8 mouse cellular contexts compared by ENCODE assay signal in genomic region chr12:21418083-21418482, GRCm38 (mm10). TPM values are rescaled to one million over a fixed set of nuclear protein-coding genes. Genes with fewer than 3 reads are reported as not detected.
A peak's percentile ranks its signal among the peaks of the same experiment; 100 is the strongest.
DNase-seq lines count a peak whose midpoint lies in the region; ATAC-seq and TF ChIP-seq lines count a peak whose summit lies in the region.

No protein-coding gene starts in this region.

- intact Hi-C loops in gastrocnemius, adult 2 months (cut with DNase I), result loop anchor here (5.0 kb wide), 1 partner anchor 54 kb away; no protein-coding TSS in a partner anchor
- intact Hi-C loops in gastrocnemius, postnatal 36 days (cut with DNase I), result loop anchor here (5.0 kb wide), 1 partner anchor 39 kb away; no protein-coding TSS in a partner anchor

- no peak for TF ChIP-seq CTCF in gastrocnemius, adult 2 months (IDR thresholded peaks at IDR 0.05)
- no peak for TF ChIP-seq CTCF in E14TG2a.4 (conservative IDR thresholded peaks at IDR 0.05; ENCODE audit: low read length)

- no peak for DNase-seq in gastrocnemius, adult 2 months
- no peak for DNase-seq in gastrocnemius, postnatal 36 days
- no peak for DNase-seq in midbrain, embryonic 10.5 days (ENCODE audit: low spot score)
- no peak for DNase-seq in left cerebral cortex, adult 8-10 months (ENCODE audit: low spot score in 2 of 2)
- no peak for DNase-seq in left cerebral cortex, adult 9 months (ENCODE audit: low spot score in 2 of 2)
- DNase-seq in Muller cell, postnatal 12 days (ENCODE audit: inconsistent ontology term), result no peak

- peaks cover 35% of the 10 kb centered on the region for H3K36me3 ChIP-seq in E14TG2a.4 (ENCODE audit: insufficient read depth, low read length)
- peaks cover 8% of the 10 kb centered on the region for H3K36me3 ChIP-seq in heart, embryonic 16.5 days (ENCODE audit: control insufficient read depth, insufficient read depth)
- peaks cover 30% of the 10 kb centered on the region for H3K36me3 ChIP-seq in midbrain, embryonic 10.5 days

- peak overlapping the region; percentile 91 for H3K4me3 ChIP-seq in gastrocnemius, adult 2 months
- peak overlapping the region; percentile 77 for H3K4me3 ChIP-seq in E14TG2a.4 (replicated peaks; ENCODE audit: low read length)
- peak overlapping the region; percentile 78 for H3K4me3 ChIP-seq in heart, embryonic 16.5 days (ENCODE audit: low read length)
- H3K4me3 ChIP-seq in midbrain, embryonic 10.5 days, result peak overlapping the region; percentile 85

- H3K9me3 ChIP-seq in E14TG2a.4 (ENCODE audit: low read length), result no peaks in the 10 kb centered on the region
- H3K9me3 ChIP-seq in heart, embryonic 16.5 days (replicated peaks; ENCODE audit: control insufficient read depth, low read length), result 0 out of 2 replicates have a peak, but pooled peaks cover 2% of the 10 kb centered on the region
- peaks cover 21% of the 10 kb centered on the region for H3K9me3 ChIP-seq in midbrain, embryonic 10.5 days (replicated peaks)

- peak overlapping the region; percentile 98 for H3K27ac ChIP-seq in gastrocnemius, adult 2 months
- H3K27ac ChIP-seq in heart, embryonic 16.5 days (ENCODE audit: low read length), result peak overlapping the region; percentile 62
- H3K27ac ChIP-seq in midbrain, embryonic 10.5 days (replicated peaks), result peak overlapping the region; percentile 99

- peaks cover 61% of the 10 kb centered on the region for H3K4me1 ChIP-seq in E14TG2a.4 (replicated peaks; ENCODE audit: low read depth, low read length)
- H3K4me1 ChIP-seq in heart, embryonic 16.5 days (ENCODE audit: control insufficient read depth, insufficient read depth, low read length), result peaks cover 33% of the 10 kb centered on the region
- H3K4me1 ChIP-seq in midbrain, embryonic 10.5 days, result peaks cover 27% of the 10 kb centered on the region

- H3K9ac ChIP-seq in heart, embryonic 16.5 days (ENCODE audit: low read length), result peak overlapping the region; percentile 67

- H3K27me3 ChIP-seq in E14TG2a.4 (ENCODE audit: insufficient read depth, low read length), result no peaks in the 10 kb centered on the region
- H3K27me3 ChIP-seq in heart, embryonic 16.5 days (ENCODE audit: control insufficient read depth, insufficient read depth, low read length), result no peaks in the 10 kb centered on the region
- H3K27me3 ChIP-seq in midbrain, embryonic 10.5 days (ENCODE audit: low read depth, poor library complexity, severe bottlenecking), result no peaks in the 10 kb centered on the region

- peak overlapping the region; percentile 69 for H3K4me2 ChIP-seq in heart, embryonic 16.5 days (ENCODE audit: low read depth, low read length)

- WGBS in heart, embryonic 16.5 days, result 14% methylated on average over 10 of the region's 10 CpGs
- WGBS in midbrain, embryonic 10.5 days, result 10% methylated on average over 10 of the region's 10 CpGs

- ATAC-seq in heart, embryonic 16.5 days (replicated peaks; ENCODE audit: extremely low read depth, insufficient read depth, low FRiP score), result no peak

RNA-seq across cellular contexts. Expression of gene Ywhaq, which starts 0.6 kb away (rescaled TPM):
- 10 to 100 TPM; 20.4 to 28.2 TPM for total RNA-seq in gastrocnemius, adult 2 months (2021)
- 10 to 100 TPM; 23.3 to 24.7 TPM for total RNA-seq in gastrocnemius, postnatal 36 days (2021)
- polyA plus RNA-seq in heart, embryonic 16.5 days (2015; fragmentation: Nextera tagmentation; extraction: Ambion mirVana), result 356 and 357 TPM in 2 replicates
- polyA plus RNA-seq in midbrain, embryonic 10.5 days (2016; fragmentation: Nextera tagmentation; extraction: Ambion mirVana), result 1,071 and 1,090 TPM in 2 replicates
- 100 to 1,000 TPM; 368 to 434 (median 402) TPM for total RNA-seq in left cerebral cortex, adult 8-10 months (2022)

RNA-seq across cellular contexts. Expression of gene Adam17, which starts 44.7 kb away (rescaled TPM):
- 10 to 100 TPM; 19.3 to 33.8 TPM for total RNA-seq in gastrocnemius, adult 2 months (2021)
- 10 to 100 TPM; 17.4 to 19.4 TPM for total RNA-seq in gastrocnemius, postnatal 36 days (2021)
- 25.8 and 31.0 TPM in 2 replicates for polyA plus RNA-seq in heart, embryonic 16.5 days (2015; fragmentation: Nextera tagmentation; extraction: Ambion mirVana)
- 42.2 and 42.8 TPM in 2 replicates for polyA plus RNA-seq in midbrain, embryonic 10.5 days (2016; fragmentation: Nextera tagmentation; extraction: Ambion mirVana)
- 10 to 100 TPM; 14.5 to 18.1 (median 16.6) TPM for total RNA-seq in left cerebral cortex, adult 8-10 months (2022)

Comparison
In these comparisons a context has a peak if more than half of its experiments do, and no peak if none do; other contexts are left out.
1. RNA of gene Ywhaq, which starts 0.6 kb away (total RNA-seq): 368 to 434 TPM in left cerebral cortex, adult 8-10 months; 20.4 to 28.2 TPM in gastrocnemius, adult 2 months and 23.3 to 24.7 TPM in gastrocnemius, postnatal 36 days; every median in the first group is over 10 times any median in the second.
2. Peak in every context shown above with its lines, with median percentiles within 50 percentile points of each other: H3K27ac ChIP-seq and H3K4me3 ChIP-seq.